8 mouse cellular contexts compared by ENCODE assay signal in genomic region chr7:73540202-73541078, GRCm38 (mm10). TPM values are rescaled to one million over a fixed set of nuclear protein-coding genes. Genes with fewer than 3 reads are reported as not detected.
A peak's percentile ranks its signal among the peaks of the same experiment; 100 is the strongest.
DNase-seq lines count a peak whose midpoint lies in the region; ATAC-seq and TF ChIP-seq lines count a peak whose summit lies in the region.

No protein-coding gene starts in this region.

- peak overlapping the region; percentile 49 for H3K4me2 ChIP-seq in forebrain, embryonic 15.5 days (replicated peaks)
- peak overlapping the region; percentile 75 for H3K4me2 ChIP-seq in liver, embryonic 14.5 days (ENCODE audit: low read depth)

- peaks cover 74% of the 10 kb centered on the region for H3K36me3 ChIP-seq in erythroblast, embryonic 14.5 days (ENCODE audit: control insufficient read depth)
- peaks cover 42% of the 10 kb centered on the region for H3K36me3 ChIP-seq in C2C12 (ENCODE audit: control insufficient read depth, insufficient read depth)
- 0 out of 2 replicates have a peak, but pooled peaks cover 4% of the 10 kb centered on the region for H3K36me3 ChIP-seq in forebrain, embryonic 15.5 days
- H3K36me3 ChIP-seq in liver, embryonic 14.5 days (replicated peaks; ENCODE audit: control insufficient read depth, insufficient read depth, low read depth) = peaks cover 21% of the 10 kb centered on the region

- intact Hi-C loops in left cerebral cortex, postnatal 10 days (cut with DNase I) = loop anchor here (2.0 kb wide), 2 partner anchors 16 to 76 kb away; no protein-coding TSS in a partner anchor

- peak overlapping the region; percentile 77 for H3K27ac ChIP-seq in forebrain, embryonic 15.5 days (replicated peaks)
- H3K27ac ChIP-seq in liver, embryonic 14.5 days = peak overlapping the region; percentile 86

- 0 out of 2 replicates have a peak, but pooled peaks have one; percentile 7 for TF ChIP-seq EP300 in liver, embryonic 14.5 days (IDR thresholded peaks at IDR 0.05; ENCODE audit: low read depth)

- H3K9ac ChIP-seq in forebrain, embryonic 15.5 days (replicated peaks) = peak overlapping the region; percentile 76
- peak overlapping the region; percentile 99 for H3K9ac ChIP-seq in liver, embryonic 14.5 days (replicated peaks)

- no peak for ATAC-seq in erythroblast, adult 5-6 weeks (replicated peaks; ENCODE audit: low FRiP score, poor library complexity, severe bottlenecking)
- no peak for ATAC-seq in forebrain, embryonic 15.5 days (replicated peaks)
- ATAC-seq in liver, embryonic 14.5 days (ENCODE audit: insufficient read depth) = no peak

- H3ac ChIP-seq in C2C12 (ENCODE audit: control insufficient read depth, insufficient read length, low read depth) = peak overlapping the region; percentile 40

- 0% methylated on average over 12 of the region's 12 CpGs for WGBS in forebrain, embryonic 15.5 days
- WGBS in liver, embryonic 14.5 days (ENCODE audit: insufficient replicate concordance) = under 1% methylated on average over 12 of the region's 12 CpGs

- H3K9me3 ChIP-seq in erythroblast, embryonic 14.5 days (ENCODE audit: control insufficient read depth, low read length) = peaks cover 4% of the 10 kb centered on the region
- H3K9me3 ChIP-seq in forebrain, embryonic 15.5 days = 0 out of 2 replicates have a peak, but pooled peaks cover 3% of the 10 kb centered on the region
- H3K9me3 ChIP-seq in liver, embryonic 14.5 days (ENCODE audit: control insufficient read depth, low read length) = no peaks in the 10 kb centered on the region

- peaks cover 98% of the 10 kb centered on the region for H3K79me2 ChIP-seq in C2C12 (ENCODE audit: control insufficient read depth, insufficient read depth)

- H3K79me3 ChIP-seq in C2C12 (ENCODE audit: low read depth) = peaks cover 92% of the 10 kb centered on the region

- H3K4me3 ChIP-seq in erythroblast, embryonic 14.5 days (replicated peaks) = peak overlapping the region; percentile 81
- H3K4me3 ChIP-seq in C2C12 (ENCODE audit: insufficient read depth, poor library complexity, severe bottlenecking) = peak overlapping the region; percentile 38
- H3K4me3 ChIP-seq in forebrain, embryonic 15.5 days = peak overlapping the region; percentile 57
- peak overlapping the region; percentile 74 to 85 for H3K4me3 ChIP-seq in liver, embryonic 14.5 days (ENCODE audit: insufficient read depth in 1 of 2, low read depth in 2 of 2, low read length in 2 of 2)

- DNase-seq in liver, embryonic 14.5 days (ENCODE audit: low read depth in 3 of 3, low spot score in 3 of 3) = no peak
- DNase-seq in urinary bladder, postnatal 14 days (ENCODE audit: low spot score) = no peak
- DNase-seq in left cerebral cortex, postnatal 10 days (ENCODE audit: extremely low spot score in 1 of 2, low spot score in 2 of 2) = no peak
- DNase-seq in gastrocnemius, postnatal 25 days = no peak

- H3K4me1 ChIP-seq in erythroblast, embryonic 14.5 days (ENCODE audit: control insufficient read depth) = peaks cover 37% of the 10 kb centered on the region
- peaks cover 29% of the 10 kb centered on the region for H3K4me1 ChIP-seq in forebrain, embryonic 15.5 days
- peaks cover 14 to 17% of the 10 kb centered on the region in 2 experiments for H3K4me1 ChIP-seq in liver, embryonic 14.5 days (replicated peaks; ENCODE audit: control insufficient read depth in 2 of 2, insufficient read depth in 2 of 2, low read length in 1 of 2)

- no peaks in the 10 kb centered on the region for H3K27me3 ChIP-seq in erythroblast, embryonic 14.5 days (ENCODE audit: control insufficient read depth)
- no peaks in the 10 kb centered on the region for H3K27me3 ChIP-seq in C2C12 (ENCODE audit: control insufficient read depth, insufficient read depth, insufficient read length)
- no peaks in the 10 kb centered on the region for H3K27me3 ChIP-seq in forebrain, embryonic 15.5 days
- H3K27me3 ChIP-seq in liver, embryonic 14.5 days (ENCODE audit: control insufficient read depth, insufficient read depth, low read length) = no peaks in the 10 kb centered on the region

- TF ChIP-seq CTCF in C2C12 (IDR thresholded peaks at IDR 0.05; ENCODE audit: control insufficient read depth, insufficient read depth, insufficient read length) = no peak
- no peak for TF ChIP-seq CTCF in liver, embryonic 14.5 days (IDR thresholded peaks at IDR 0.05; ENCODE audit: low read depth)

TF ChIP-seq in C2C12, 6 proteins besides CTCF, POLR2A, EP300 and RAD21:
- no peak for TF ChIP-seq MYOG (IDR thresholded peaks at IDR 0.05; ENCODE audit: control insufficient read depth, extremely low read depth, insufficient read length)
- TF ChIP-seq FOSL1 (IDR thresholded peaks at IDR 0.05; ENCODE audit: insufficient read depth, low read length, poor library complexity, severe bottlenecking) = no peak
TF ChIP-seq in C2C12: peak in this region for 0.

RNA-seq across cellular contexts. Expression of gene Chd2, which starts 1.2 kb away (rescaled TPM):
- polyA plus RNA-seq in erythroblast, embryonic 14.5 days (2012) = 6.4 and 7.1 TPM in 2 replicates
- 125 and 149 TPM in 2 replicates for total RNA-seq in erythroblast, adult 5-6 weeks (2015; ENCODE audit: low replicate concordance)
- 546 and 581 TPM in 2 replicates for total RNA-seq in erythroblast, adult 5-6 weeks (2017; ENCODE audit: low replicate concordance)
- polyA plus RNA-seq in C2C12 (2012; fragmentation: generic; extraction: Trizol) = 5.8 TPM
- 58.0 and 67.1 TPM in 2 replicates for polyA plus RNA-seq in forebrain, embryonic 15.5 days (2015; fragmentation: Nextera tagmentation; extraction: Ambion mirVana)
- 12.0 and 13.1 TPM in 2 replicates for polyA plus RNA-seq in liver, embryonic 14.5 days (2012; rRNA removed)
- 14.8 and 17.4 TPM in 2 replicates for polyA plus RNA-seq in liver, embryonic 14.5 days (2014; fragmentation: Nextera tagmentation; extraction: Ambion mirVana)
- 10 to 100 TPM; 42.9 to 52.4 TPM for total RNA-seq in left cerebral cortex, postnatal 10 days (2021)
- 10 to 100 TPM; 30.2 to 38.4 TPM for total RNA-seq in gastrocnemius, postnatal 25 days (2021)
